Mouse (Mus musculus): ENCODE results near the gene Nadk.
"Not testable (repeated sequence)": the region's sequence is repeated elsewhere in the genome, so short reads cannot be mapped to it uniquely, and the experiment has no call there.

Gene Nadk

GRCm38 (mm10) chr4:155569818-155570217 is 7.6 kb downstream of the Nadk start:
- no peak for DNase-seq (ENCODE audit: low spot score in 2 of 2)

- not testable (repeated sequence) for DNase-seq (ENCODE audit: low spot score in 2 of 2)
Measured at GRCm38 (mm10) chr4:155570315-155570714, 8.1 kb downstream of the Nadk start.

DNA sequence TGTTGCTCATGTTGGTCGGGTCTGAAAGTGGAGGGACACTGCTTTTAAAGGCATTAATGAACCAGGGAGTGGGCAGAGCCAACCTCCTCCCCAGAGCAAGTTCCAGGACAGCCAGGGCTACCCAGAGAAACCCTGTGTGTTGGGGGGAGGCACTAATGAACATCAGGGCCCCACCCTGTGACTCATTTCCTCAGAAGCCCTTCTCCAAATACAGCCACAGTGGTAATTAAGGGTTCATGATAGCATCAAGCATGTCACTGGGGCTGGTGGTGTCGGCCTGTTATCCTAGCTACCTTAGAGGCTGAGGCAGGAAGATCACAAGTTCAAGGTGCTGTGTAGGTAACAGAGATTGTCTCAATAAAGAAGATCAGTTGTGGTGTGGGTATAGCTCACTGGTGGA is 9.3 kb downstream of the Nadk start:
- DNase-seq (ENCODE audit: low spot score in 2 of 2) = peak; percentile 12 to 28

DNA sequence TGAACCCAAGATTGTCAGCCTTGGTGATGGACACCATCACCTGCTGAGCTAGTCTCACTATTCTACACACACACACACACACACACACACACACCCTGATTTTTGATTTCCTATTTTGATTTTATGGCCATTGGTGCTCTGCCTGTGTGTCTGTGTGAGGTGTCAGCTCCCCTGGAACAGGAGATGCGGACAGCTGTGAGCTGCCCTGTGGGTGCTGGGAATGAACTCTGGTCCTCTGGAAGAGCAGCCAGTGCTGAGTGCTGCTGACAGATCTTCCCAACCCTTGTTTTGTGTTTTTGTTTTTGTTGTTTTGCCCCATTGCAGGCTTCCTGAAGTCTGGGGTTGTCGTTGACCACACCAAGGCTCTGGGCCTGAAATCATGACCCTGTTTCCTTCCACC is 11.0 kb downstream of the Nadk start:
- DNase-seq (ENCODE audit: low spot score in 2 of 2) = no peak

DNA sequence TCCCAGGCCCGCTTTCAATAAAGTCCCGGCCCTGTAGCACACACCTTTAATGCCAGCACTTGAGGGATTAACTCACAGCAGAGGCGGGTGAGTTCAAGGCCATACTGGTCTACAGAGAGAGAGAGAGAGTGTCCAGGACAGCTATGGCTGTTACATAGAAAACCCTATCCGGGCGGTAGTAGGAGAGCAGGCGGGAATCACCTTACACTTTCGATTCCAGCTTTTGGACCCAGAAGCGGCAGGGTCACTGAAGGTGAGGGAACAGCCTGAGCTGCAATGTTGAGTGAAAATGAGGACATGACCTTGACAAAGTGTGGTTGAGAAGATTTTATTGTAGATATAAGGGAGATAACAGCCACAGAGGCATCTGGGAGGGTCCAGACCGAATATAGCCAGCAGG is 11.7 kb downstream of the Nadk start:
- no peak for DNase-seq (ENCODE audit: low spot score in 2 of 2)

GRCm38 (mm10) chr4:155574931-155575330 is 12.8 kb downstream of the Nadk start:
- DNase-seq (ENCODE audit: low spot score in 2 of 2) = no peak

DNA sequence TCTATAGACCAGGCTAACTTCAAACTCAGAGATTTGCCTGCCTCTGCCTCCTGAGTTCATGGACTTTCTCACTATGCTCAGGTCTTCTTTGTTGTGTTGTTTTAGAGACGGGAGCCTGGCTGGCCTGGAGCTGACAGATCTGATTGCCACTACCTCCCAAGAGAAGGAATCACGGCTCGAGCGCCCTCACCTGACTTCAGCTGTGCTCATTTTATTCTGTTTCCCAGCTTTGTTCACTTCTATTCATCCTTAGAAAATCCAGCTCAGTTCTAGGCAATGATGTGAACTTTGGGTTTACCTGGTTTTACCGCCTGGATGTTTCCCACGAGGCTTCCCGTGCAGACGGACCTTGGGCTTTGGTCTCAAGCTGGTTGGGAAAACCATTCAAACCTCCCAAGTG is 13.3 kb downstream of the Nadk start:
- no peak for DNase-seq (ENCODE audit: low spot score in 2 of 2)

DNA sequence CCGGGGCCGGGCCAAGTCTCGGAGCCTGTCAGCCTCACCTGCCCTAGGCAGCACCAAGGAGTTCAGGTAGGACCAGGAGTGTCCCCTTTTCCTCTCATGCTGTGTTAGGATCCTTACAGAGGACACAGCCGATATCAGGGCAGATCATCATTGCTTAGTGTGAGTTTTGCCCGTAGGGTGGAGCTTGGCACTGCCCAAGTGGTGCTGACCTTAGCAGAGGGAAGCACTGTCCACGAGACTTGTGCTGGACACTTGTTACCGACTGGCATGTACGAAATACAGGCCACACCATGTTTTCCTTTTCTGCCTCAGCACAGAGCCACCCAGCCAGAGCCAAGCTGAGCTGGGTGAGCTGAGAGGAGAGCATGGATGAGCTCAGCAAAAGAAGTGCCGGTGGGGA is 15.0 kb downstream of the Nadk start:
- no peak for DNase-seq (ENCODE audit: low spot score in 2 of 2)

GRCm38 (mm10) chr4:155577741-155578140 is 15.6 kb downstream of the Nadk start:
- DNase-seq (ENCODE audit: low spot score in 2 of 2) = no peak

DNA sequence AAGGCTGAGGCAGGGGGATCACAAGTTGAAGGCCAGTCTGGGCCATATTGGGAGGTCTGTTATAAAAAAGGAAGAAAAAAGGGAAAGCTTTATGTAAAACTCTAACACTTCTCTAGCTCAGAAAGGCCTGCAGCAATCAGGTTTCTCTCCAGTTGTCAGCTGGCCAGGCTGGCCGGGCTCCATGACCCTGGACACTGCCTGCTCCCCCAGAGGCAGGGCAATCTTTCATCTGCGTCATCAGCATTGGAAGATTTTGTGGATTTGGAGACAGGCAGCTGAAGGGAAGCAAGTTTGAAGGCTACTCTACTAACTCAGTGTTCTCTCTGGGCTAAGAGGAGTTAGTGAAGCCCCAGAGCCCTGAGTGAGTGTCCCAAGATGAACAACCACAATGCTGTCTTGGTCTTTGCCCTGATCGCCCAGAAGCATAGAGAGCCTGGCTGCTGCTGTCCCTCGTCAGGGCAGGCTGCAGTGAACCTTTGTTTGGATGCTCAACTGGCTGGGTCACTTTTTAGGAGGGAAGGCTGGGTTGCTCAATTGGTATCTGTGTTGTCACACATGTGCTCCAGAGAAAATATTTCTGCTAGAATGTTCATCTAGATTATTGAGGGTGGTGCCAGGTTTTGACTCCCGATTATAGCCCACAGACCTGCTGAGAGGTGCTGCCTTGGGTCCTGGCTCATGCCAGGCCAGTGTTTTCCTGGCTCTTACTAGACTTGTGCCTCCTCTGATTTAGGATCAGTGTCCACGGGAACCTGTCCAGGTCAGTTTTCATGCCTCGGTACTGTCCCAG is 16.4 kb downstream of the Nadk start:
- DNase-seq (ENCODE audit: low spot score in 2 of 2) = no peak

GRCm38 (mm10) chr4:155580420-155580819 is 18.2 kb downstream of the Nadk start:
- peak in 1 of 2 experiments; percentile 34 for DNase-seq (ENCODE audit: low spot score in 2 of 2)

DNA sequence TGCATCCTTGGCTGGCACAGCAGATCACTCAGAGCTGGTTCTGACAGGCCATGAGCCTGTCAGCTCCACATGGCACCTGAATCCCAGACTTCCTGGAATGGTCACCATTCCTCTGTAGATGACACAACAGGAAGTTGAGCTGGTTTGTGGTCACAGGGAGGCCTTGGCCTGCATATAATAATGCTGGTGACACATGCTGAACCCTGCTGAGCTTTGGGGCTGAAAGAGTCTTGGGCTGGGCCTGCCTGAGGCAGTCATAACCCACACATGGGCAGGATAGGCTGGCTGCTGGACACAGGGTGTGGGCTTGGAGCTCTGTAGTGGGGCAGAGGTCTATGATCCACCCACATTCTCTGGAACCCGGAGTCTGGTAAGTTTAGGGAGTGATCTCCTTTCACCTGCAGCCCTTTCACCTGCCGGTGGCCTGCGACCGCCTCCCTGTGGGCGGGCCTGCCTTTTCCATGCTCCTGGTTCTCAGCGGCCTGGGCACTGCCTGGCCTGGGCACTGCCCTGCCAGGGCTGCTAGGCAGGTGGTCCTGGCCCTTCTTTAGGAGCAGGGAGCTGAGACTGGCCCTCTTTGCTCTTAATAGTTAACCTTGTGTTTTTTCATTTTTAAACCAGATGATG is 20.2 kb downstream of the Nadk start:
- no peak for DNase-seq (ENCODE audit: low spot score in 2 of 2)

DNA sequence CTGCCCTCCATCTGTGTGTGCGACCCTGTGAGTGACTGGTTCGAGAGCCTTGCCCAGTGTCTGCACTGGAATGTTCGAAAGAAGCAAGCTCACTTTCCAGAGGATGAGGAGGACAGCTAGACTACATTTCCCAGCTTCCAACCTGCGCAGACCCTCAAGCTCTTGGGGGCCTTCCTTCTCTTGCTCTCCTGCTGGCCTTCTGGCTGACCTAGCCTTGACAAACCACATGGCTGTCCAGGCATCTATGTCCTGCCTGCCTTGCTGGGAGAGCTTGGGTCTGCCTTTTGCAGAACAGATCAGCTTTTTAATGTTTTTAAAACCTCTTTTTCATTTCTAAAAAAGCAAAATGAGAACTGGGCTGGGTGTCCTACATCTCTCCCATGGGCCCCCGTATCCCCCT is 27.2 kb downstream of the Nadk start:
- no peak for DNase-seq (ENCODE audit: low spot score in 2 of 2)

DNA sequence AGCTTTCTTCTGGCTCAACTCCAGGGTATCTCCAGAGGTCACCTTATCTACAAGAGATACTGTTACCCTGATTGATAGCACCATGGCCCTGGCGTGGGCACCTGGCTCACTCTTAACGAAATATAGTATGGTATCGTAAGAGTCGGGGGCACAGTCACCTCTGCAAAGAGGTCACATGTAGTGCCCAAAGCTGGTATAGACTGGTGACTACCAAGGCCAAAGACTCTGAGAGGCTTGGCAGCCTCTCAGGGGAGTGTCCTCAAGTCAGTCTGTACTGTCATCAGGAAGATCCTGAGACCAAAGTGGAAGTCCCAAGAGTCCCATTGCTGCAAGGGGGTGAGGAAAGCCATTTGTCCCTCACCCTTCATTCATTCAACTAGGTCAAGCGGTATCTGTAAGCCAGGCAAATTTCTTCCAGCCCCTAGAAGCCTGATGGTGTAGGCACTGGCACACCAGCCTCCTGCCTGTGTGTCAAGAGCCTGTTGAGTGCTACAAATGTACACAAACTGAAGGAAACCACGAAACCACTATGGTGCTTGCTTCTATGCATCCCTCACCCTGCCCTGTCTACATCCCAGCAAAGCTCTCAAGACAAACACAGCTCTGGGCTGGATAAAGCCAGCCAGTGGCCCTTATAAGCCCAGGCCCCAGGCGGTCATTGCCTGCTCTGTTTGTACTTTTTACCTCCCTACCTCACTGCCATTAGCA is 29.0 kb downstream of the Nadk start:
- DNase-seq (ENCODE audit: low spot score in 2 of 2) = no peak

DNA sequence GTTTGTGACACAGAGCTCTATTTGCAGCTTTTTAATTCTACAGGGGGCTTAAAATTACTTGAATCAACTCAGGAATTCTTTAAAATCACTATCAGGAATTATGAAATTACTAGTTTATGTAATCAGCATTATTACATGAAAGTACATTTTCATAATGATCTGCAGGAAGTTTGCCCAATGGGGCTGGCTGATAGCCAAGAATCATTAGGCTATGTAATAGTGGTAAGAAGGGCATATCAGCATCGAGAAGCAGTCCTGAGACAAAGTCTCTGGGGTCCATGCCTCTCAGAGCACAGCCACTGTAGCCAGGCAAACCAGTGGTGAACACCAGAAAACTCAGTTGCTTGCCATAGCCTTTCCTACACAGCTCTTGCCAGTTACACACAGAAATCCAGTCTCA is 31.6 kb downstream of the Nadk start:
- DNase-seq (ENCODE audit: low spot score in 2 of 2) = no peak

DNA sequence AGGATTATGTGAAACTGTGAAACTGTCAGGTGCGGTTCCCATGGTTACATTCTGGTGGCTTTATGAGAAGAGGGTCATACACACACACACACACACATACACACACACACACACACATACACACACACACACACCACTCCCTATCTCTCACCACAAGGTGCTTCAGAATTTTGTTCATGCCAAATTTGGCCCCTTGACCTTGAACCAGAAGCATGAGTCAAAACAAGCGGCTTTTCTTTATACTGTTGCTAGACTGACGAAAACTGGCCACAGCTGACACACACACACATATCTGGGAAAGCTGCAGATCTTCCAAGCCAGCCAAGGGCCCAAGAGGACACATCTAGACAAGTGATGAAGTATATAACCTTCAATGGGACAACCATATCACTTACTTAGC is 33.6 kb downstream of the Nadk start:
- DNase-seq (ENCODE audit: low spot score in 2 of 2) = no peak

DNA sequence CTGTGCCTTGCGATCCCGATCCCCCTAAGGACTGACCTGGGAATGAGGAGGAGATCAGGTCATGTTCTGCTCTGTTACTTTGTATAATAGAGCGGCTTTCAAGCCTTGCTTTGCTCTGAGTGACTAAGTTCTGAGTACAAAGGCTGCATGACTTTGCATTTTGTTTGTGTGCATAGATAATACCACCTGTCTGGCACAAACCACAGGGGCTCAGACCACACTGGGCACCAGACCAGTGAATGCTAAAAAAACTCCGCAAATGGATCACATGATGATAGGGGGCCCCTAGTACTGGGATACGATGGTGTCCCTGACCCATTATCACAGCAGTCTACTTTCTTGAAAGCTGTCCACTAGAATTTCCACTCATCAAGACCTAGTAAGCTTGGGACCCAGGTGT is 34.4 kb downstream of the Nadk start:
- no peak for DNase-seq (ENCODE audit: low spot score in 2 of 2)

- no peak for DNase-seq (ENCODE audit: low spot score in 2 of 2)
Measured at GRCm38 (mm10) chr4:155598536-155598935, 36.4 kb downstream of the Nadk start.

- DNase-seq (ENCODE audit: low spot score in 2 of 2) = no peak
Measured at GRCm38 (mm10) chr4:155599901-155600825, 38.0 kb downstream of the Nadk start.

DNA sequence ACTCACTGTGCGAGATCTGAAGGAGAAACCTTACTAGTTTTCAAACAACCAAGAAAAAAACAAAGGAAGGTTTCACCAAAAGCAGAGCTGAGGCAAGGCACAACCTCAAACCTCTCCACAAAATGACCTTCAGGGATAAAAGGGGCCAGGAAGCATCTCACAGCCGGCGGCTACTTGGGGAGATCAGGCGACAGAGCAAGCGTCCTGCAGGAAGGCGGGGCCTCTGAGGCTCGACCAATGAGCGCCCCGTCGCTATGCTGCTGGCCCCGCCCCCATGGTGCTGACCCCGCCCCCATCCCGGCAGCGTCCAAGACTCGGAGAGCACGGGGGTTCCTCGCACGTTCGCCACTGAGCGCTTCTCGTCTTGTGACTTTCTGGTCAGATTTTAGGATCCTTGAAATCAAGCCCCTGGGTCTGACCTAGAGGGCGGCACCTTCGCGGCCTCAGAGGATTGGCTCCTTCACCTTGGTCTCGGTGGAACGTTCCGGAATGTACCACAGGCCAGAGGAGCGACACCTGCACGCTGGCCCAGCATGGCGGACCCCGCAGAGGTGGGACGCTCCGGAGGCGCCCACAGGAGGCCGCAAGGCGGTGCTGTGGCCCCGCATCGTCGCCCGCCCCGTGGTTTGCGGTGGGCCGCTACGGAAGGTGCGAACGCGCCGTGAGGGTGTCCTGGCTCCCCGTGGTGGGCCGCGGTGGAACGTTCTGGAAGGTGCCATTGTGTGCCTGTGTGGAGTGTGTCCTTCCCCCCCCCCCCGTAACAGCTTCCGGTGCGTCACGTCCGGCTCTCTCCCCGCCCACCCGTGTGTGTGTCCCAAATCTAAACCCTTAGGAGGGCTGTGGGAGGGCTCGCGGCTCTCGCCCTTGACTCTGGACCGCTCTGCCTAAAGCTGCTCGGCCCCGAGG is 39.2 kb downstream of the Nadk start, which contains the start of gene Slc35e2:
TSS of gene Slc35e2 (plus strand) at position 326 of the 906 bp plus-strand sequence.
- DNase-seq (ENCODE audit: low spot score in 2 of 2) = peak; percentile 96

DNA sequence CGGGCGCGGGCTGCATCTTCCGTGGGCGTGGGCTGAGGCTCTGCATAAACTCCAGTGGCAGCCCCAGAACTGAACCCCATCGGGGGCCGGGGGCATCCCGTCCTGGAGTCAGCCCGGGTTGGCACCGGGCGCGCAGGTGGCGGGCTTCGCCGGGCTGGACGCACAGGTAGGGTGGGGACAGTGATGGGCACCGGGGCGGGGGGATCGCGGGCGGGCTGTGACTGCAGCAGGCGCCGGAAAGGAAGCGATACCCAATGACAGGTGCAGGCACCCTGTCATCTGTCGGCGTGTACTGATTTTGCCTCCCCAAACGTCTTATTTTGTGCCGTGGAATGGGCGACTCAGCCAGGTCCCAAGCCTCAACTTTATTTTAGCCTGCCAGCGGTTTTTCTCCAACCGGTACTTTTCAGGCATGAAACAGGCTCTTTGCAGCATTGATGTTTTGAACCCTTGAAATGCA is 39.8 kb downstream of the Nadk start:
- no peak for DNase-seq (ENCODE audit: low spot score in 2 of 2)
